Mouse (Mus musculus): ENCODE results near the gene Dlx1. TPM values are rescaled to one million over a fixed set of nuclear protein-coding genes. Genes with fewer than 3 reads are reported as not detected.
A peak's percentile ranks its signal among the peaks of the same experiment; 100 is the strongest.

Dlx1 gene
- total RNA-seq, 2 experiments from 2014 or later = 0.11 TPM; not detected in 1

GRCm38 (mm10) chr2:71544391-71545285 lies 16.7 kb downstream of the Dlx1 start:
- H3K27ac ChIP-seq = no peak overlapping the region
- no peak for DNase-seq
- intact Hi-C loops (cut with DNase I) = loop anchor here (5.0 to 10.0 kb wide), 2 partner anchors 387 to 840 kb away; no protein-coding TSS in a partner anchor
- TF ChIP-seq CTCF (IDR thresholded peaks at IDR 0.05) = no peak
- H3K4me3 ChIP-seq = peak overlapping the region; percentile 22

DNA sequence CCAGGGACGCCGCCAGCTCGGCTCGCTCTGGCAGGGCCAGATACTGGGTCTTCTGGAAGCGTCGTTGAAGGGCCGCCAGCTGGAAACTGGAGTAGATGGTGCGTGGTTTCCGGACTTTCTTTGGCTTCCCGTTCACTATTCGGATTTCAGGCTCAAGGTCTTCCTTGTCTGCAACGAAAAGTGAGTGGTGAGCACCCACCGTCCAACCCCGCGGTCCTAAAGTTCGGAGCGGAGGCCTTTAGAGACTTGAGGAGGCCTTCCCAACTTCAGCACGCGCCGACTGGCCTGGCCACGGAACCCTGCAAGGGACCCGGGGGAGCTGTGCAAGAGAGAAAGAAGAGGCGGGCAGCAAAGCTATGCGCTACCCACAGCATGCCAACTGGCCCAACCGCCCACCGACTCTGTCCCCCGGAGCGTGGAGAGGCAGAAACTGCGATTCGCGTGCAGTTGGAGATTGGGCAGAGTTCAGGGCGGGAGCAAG lies 17.5 kb downstream of the Dlx1 start:
- intact Hi-C loops (cut with DNase I) = loop anchor here (5.0 to 10.0 kb wide), 2 partner anchors 388 to 841 kb away; no protein-coding TSS in a partner anchor
- H3K4me3 ChIP-seq = peak overlapping the region; percentile 69
- H3K27ac ChIP-seq = no peak overlapping the region
- TF ChIP-seq CTCF (IDR thresholded peaks at IDR 0.05) = no peak
- no peak for DNase-seq

DNA sequence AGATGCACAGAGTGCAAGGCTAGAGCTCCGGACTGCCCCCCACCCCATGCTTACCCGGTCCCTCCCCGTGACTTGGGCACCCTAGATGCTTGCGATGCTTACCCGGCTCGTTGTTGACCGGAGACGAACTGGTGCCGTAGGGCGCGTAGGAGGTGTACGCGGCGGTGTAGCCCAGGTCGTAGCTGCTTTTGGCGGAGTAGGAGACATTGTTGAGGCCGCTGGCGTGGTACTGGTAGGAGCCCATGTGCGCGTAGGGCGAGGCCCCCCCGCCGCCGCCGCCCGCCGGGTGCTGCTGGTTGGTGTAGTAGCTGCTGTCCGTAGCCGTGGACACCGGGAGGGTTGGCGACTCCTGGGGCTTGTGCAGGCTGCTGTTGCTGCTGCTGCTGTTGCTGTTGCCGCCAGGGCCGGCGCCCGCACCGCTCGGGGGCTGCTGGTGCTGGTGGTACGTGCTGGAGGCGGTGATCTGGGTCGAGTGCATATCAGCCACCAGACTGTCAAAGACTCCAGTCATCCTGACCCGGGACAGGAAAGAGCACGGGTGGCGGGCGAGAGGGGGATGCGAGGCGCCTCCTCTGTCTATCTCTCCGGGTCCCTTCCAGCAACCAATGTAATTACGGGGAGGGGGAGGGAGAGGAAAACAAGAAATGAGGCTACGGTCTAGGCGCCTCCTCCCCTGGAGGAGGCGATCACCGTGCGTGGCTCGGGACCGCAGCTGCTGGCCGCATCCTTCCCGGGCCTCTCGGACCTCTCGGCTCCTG lies 18.1 kb downstream of the Dlx1 start:
- Histone ChIP-seq H3K27ac (no peak overlapping the region), H3K4me3 (peak overlapping the region; percentile 69)
- no peak for TF ChIP-seq CTCF (IDR thresholded peaks at IDR 0.05)
- intact Hi-C loops (cut with DNase I) = loop anchor here (2.0 to 10.0 kb wide), 3 partner anchors 295 to 841 kb away; no protein-coding TSS in a partner anchor
- DNase-seq = peak; percentile 40

DNA sequence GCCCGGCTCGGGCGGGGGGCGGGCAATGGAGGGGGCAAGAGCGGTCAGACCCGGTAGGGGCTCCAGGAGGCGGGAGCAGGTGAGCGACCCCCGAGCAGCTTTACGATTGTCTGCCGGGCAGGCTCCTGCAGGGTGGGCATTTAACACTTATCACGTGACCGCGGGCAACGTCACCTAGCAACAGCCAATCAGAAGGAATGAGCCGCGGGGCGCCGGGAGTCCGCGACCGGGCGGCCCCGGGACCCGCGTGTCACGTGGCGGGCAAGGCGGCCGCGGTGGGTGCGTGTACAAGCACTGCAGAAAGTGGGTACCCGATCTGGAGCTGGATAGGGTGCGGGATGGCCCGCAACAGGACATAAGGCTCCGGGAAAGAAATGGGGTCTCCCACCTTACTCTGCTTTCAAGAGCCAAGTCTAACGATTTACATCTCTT lies 18.7 kb downstream of the Dlx1 start, which contains the start of gene Dlx2:
Dlx2 (minus strand) TSS at position 115 of the 432 bp plus-strand sequence.
- intact Hi-C loops (cut with DNase I) = loop anchor here (2.0 to 10.0 kb wide), 3 partner anchors 296 to 842 kb away; no protein-coding TSS in a partner anchor
- peak within 1 kb of the TSS; percentile 69 for H3K4me3 ChIP-seq
- no peak for DNase-seq
- no peak for TF ChIP-seq CTCF (IDR thresholded peaks at IDR 0.05)
- no peak within 1 kb of the TSS for H3K27ac ChIP-seq

DNA sequence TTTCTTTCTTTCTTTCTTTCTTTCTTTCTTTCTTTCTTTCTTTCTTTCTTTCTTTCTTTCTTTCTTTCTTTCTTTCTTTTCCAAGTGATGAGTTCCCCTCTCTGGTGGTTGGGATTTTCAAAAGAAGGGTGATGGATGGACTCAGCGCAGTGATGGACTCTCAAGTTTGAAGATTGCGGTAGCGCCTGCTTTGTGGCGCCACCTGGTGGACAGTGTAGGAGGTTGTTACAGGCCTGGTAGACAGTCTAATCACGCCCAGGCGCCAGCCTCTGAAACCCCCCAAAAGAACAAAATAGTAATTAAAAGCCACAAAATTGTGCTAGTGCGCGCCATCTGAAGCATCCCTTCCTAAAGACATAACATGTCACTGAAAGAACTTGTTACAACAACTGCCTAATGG lies 19.9 kb downstream of the Dlx1 start:
- DNase-seq = peak; percentile 82
- no peak overlapping the region for H3K4me3 ChIP-seq
- no peak overlapping the region for H3K27ac ChIP-seq
- TF ChIP-seq CTCF (IDR thresholded peaks at IDR 0.05) = peak; percentile 84
- intact Hi-C loops (cut with DNase I) = loop anchor here (2.0 to 10.0 kb wide), 3 partner anchors 297 to 843 kb away; no protein-coding TSS in a partner anchor

GRCm38 (mm10) chr2:71550330-71550729 lies 22.4 kb downstream of the Dlx1 start:
- Histone ChIP-seq H3K4me3 (no peak overlapping the region), H3K27ac (no peak overlapping the region)
- intact Hi-C loops (cut with DNase I) = no loop called here
- no peak for TF ChIP-seq CTCF (IDR thresholded peaks at IDR 0.05)
- DNase-seq = no peak

GRCm38 (mm10) chr2:71551704-71552103 lies 23.8 kb downstream of the Dlx1 start:
- no peak overlapping the region for H3K4me3 ChIP-seq
- TF ChIP-seq CTCF (IDR thresholded peaks at IDR 0.05) = no peak
- intact Hi-C loops (cut with DNase I) = no loop called here
- H3K27ac ChIP-seq = no peak overlapping the region
- no peak for DNase-seq

DNA sequence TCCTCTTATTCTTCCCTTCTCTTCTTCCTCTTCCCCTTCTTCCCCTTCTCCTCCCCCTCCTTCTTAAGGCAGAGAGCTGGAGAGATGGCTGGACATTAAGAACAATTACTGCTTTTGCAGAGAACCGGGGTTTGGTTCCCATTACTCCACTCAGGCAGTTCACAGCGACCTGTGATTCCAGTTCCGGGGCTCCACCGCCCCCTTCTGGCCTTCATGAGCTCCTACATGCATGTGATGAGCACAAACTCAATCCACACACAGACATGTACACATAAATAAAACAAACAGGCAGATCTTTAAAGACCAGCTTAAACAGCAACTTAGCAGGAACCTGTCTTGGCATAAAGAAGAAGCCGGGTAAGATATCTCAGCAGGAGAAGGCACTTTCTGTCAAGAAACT lies 28.2 kb downstream of the Dlx1 start:
- Histone ChIP-seq H3K4me3 (no peak overlapping the region), H3K27ac (no peak overlapping the region)
- DNase-seq = no peak
- intact Hi-C loops (cut with DNase I) = no loop called here
- TF ChIP-seq CTCF (IDR thresholded peaks at IDR 0.05) = peak; percentile 14; the same call in 1 of the 2 replicates

- DNase-seq = no peak
- TF ChIP-seq CTCF (IDR thresholded peaks at IDR 0.05) = no peak
- H3K27ac ChIP-seq = no peak overlapping the region
- intact Hi-C loops (cut with DNase I) = no loop called here
- H3K4me3 ChIP-seq = no peak overlapping the region
Measured at GRCm38 (mm10) chr2:71566466-71566865, 38.6 kb downstream of the Dlx1 start.

- no peak overlapping the region for H3K27ac ChIP-seq
- DNase-seq = no peak
- no peak for TF ChIP-seq CTCF (IDR thresholded peaks at IDR 0.05)
- no peak overlapping the region for H3K4me3 ChIP-seq
- intact Hi-C loops (cut with DNase I) = no loop called here
Measured at GRCm38 (mm10) chr2:71573736-71574135, 45.8 kb downstream of the Dlx1 start.

DNA sequence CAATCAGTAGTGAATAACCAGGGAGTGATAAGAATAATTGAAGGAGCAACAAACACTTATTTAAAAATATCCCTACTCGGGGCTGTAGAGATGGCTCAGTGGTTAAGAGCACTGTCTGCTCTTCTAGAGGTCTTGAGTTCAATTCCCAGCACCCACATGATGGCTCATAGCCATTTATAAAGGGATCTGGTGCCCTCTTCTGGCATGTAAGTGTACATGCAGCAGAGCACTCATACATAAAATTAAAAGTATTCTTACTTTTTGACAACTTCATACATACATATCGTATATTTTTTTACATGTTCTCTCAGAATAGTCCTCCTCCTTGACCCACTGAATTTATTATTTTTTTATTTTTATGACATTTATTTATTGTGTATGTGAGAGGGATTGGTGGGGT lies 49.1 kb downstream of the Dlx1 start:
- intact Hi-C loops (cut with DNase I) = no loop called here
- no peak overlapping the region for H3K4me3 ChIP-seq
- no peak overlapping the region for H3K27ac ChIP-seq
- no peak for DNase-seq
- no peak for TF ChIP-seq CTCF (IDR thresholded peaks at IDR 0.05)

DNA sequence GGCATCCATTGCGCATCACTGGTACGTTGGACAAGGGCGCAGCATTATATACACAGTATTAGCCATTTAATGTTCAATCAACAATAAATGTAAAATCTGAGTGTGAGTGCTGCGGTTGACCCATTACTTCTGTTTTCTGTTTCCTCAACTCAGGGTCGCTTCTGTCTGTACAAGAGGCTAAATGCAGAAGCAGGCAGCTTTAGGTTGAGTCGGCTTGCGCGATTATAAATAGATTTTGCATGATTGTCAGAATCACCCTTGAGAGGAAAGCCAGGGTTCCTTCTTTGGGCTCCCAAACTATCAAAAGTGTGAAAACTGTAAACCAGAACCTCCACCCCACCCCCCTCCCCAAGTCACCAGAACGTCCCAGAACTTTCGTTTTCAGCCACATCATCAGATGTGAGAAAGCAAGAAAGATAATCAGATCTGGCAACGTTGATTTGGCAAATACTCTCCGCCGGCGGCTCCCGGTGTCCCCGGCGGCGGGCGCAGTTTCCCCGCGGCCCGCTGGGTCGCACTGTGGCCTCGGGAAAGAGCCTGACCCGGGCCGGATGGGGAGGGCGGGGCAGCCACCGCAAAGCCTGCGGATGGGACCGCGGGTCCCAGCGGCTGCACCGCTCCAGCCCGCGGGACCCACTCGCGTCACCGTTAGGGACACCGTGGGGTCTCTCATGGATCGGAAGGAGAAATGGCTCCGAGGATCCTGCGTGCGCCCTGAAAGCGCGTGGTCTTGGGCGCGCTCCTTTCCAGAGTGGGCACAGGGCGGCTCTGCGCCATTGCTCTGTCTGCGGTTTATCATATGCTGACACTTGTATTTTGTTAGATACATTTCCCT lies 52.9 kb downstream of the Dlx1 start:
- Histone ChIP-seq H3K27ac (no peak overlapping the region), H3K4me3 (peak overlapping the region; percentile 65)
- intact Hi-C loops (cut with DNase I) = loop anchor here (1.0 kb wide), 1 partner anchor 236 kb away; no protein-coding TSS in a partner anchor
- peak; percentile 79 for DNase-seq
- TF ChIP-seq CTCF (IDR thresholded peaks at IDR 0.05) = peak; percentile 72

Data from gastrocnemius, adult 2 months (tissue).